Mouse (Mus musculus): ENCODE measurements around the gene Sema5b. TPM values are rescaled to one million over a fixed set of nuclear protein-coding genes. Genes with fewer than 3 reads are reported as not detected.

Sema5b gene
- polyA plus RNA-seq, 1 experiment from 2014 or later: 3.4 TPM

DNA sequence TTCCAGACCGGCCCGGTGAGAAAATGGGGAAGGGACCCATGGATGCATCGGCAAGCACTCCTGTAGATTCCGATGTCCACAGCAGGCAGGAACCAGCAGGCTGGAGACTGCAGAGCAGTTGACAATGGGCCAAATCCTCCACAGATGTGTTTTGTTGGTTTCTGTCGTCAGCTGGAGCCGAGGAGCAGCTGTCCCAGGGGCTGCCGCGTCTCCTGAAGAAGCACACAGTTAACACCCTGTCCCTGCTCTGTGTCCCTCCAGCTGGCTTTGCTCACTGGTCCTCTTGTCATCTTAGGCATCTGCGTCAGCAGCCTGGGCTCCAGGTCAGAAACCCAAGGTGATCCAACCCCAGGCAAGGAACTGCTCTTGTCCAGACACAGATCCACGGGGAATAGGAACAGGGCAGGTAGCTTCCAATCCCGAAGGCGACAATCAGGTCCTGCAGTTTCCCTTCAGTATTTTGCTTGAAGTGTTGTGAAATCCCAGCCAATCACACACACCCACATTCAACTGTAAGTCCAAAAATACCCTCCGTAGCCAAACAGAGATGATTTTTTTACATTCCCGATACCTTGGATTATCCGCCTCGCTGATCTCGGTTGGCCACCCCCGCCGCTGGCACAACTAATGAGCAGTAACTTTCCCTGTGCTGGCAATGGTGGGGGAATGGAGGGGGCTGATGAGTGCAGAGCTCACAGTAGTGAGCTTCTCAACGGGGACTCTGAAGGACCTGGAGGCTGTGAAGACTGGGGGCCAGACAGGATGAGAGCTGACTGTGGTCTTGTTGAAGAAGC lies 63.0 kb downstream of the Sema5b start:
- no peak for DNase-seq (ENCODE audit: low spot score)
- Histone ChIP-seq H3K4me1 (peaks cover 7% of the 10 kb centered on the region; the same call in 1 of the 2 replicates), H3K9me3 (replicated peaks) (no peaks in the 10 kb centered on the region), H3K27me3 (ENCODE audit: low read depth, poor library complexity, severe bottlenecking) (peaks cover 11% of the 10 kb centered on the region; the same call in 1 of the 2 replicates), H3K27ac (no peak overlapping the region), H3K36me3 (no peaks in the 10 kb centered on the region), H3K4me3 (no peak overlapping the region)
- 79% methylated on average over 20 of the region's 20 CpGs for WGBS

DNA sequence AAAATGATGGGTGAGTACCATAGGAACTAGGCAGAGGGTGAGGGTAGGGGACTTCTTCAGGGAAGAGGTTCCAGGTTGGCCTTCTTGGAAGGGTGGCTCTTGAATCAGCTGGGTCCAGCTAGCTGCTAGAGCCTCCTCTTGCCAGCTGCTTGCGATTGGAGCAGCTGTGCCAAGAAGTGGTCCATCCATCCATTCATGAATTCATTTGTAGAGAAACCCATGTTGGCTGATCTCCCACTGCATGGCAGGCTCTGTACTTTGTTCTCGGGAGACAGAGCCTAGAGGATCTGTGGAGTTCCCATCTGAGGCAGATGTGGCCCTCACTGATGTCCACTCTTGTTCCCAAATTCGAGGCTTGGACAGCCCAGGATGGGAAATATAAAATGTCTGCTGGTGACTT lies 66.3 kb downstream of the Sema5b start:
- Histone ChIP-seq H3K9me3 (replicated peaks) (no peaks in the 10 kb centered on the region), H3K27ac (no peak overlapping the region), H3K36me3 (no peaks in the 10 kb centered on the region), H3K4me3 (no peak overlapping the region), H3K4me1 (no peaks in the 10 kb centered on the region), H3K27me3 (ENCODE audit: low read depth, poor library complexity, severe bottlenecking) (no peaks in the 10 kb centered on the region; the same call in 1 of the 2 replicates)
- no peak for DNase-seq (ENCODE audit: low spot score)
- WGBS: 90% methylated on average over 3 of the region's 3 CpGs

- Histone ChIP-seq H3K4me1 (no peaks in the 10 kb centered on the region), H3K27ac (no peak overlapping the region), H3K9me3 (replicated peaks) (no peaks in the 10 kb centered on the region), H3K36me3 (no peaks in the 10 kb centered on the region), H3K4me3 (no peak overlapping the region), H3K27me3 (ENCODE audit: low read depth, poor library complexity, severe bottlenecking) (no peaks in the 10 kb centered on the region; the same call in 1 of the 2 replicates)
- WGBS: 26% methylated on average over 3 of the region's 3 CpGs
- DNase-seq (ENCODE audit: low spot score): no peak
Measured at GRCm38 (mm10) chr16:35608244-35608643, 67.3 kb downstream of the Sema5b start.

DNA sequence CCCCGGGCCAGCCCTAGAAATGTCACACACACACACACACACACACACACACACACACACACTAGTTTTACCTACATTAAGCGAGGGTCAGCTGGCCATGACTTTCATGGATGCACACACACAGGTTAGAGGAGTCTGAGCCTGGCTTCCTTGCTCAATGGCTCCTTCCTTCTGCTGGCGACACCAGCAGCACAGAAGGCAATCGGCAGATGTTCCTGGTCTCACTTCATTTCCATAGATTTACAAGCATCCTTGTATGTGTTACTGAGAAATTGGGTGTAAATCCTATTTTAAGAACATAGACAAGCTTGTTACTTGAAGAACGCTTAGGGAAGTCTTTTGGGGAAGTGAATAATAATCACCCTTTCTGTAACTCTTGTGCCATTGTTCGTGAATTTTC lies 68.6 kb downstream of the Sema5b start:
- Histone ChIP-seq H3K36me3 (no peaks in the 10 kb centered on the region), H3K27ac (no peak overlapping the region), H3K4me1 (peaks cover 11% of the 10 kb centered on the region), H3K27me3 (ENCODE audit: low read depth, poor library complexity, severe bottlenecking) (no peaks in the 10 kb centered on the region; the same call in 1 of the 2 replicates), H3K4me3 (no peak overlapping the region), H3K9me3 (replicated peaks) (no peaks in the 10 kb centered on the region)
- WGBS: 86% methylated on average over 6 of the region's 6 CpGs
- DNase-seq (ENCODE audit: low spot score): no peak

- Histone ChIP-seq H3K9me3 (replicated peaks) (no peaks in the 10 kb centered on the region), H3K4me1 (peaks cover 14% of the 10 kb centered on the region), H3K36me3 (no peaks in the 10 kb centered on the region), H3K4me3 (no peak overlapping the region), H3K27ac (peak overlapping the region; percentile 42), H3K27me3 (ENCODE audit: low read depth, poor library complexity, severe bottlenecking) (no peaks in the 10 kb centered on the region; the same call in 1 of the 2 replicates)
- 65% methylated on average over 17 of the region's 17 CpGs for WGBS
- DNase-seq (ENCODE audit: low spot score): no peak
Measured at GRCm38 (mm10) chr16:35613851-35614804, 73.2 kb downstream of the Sema5b start.

GRCm38 (mm10) chr16:35617732-35618131 lies 76.8 kb downstream of the Sema5b start:
- H3K36me3 ChIP-seq: no peaks in the 10 kb centered on the region
- no peaks in the 10 kb centered on the region for H3K9me3 ChIP-seq (replicated peaks)
- no peaks in the 10 kb centered on the region for H3K27me3 ChIP-seq (ENCODE audit: low read depth, poor library complexity, severe bottlenecking)
- 87% methylated on average over 4 of the region's 4 CpGs for WGBS
- DNase-seq (ENCODE audit: low spot score): no peak
- H3K4me1 ChIP-seq: peaks cover 14% of the 10 kb centered on the region
- no peak overlapping the region for H3K4me3 ChIP-seq
- no peak overlapping the region for H3K27ac ChIP-seq

GRCm38 (mm10) chr16:35623026-35623425 lies 82.1 kb downstream of the Sema5b start:
- no peak overlapping the region for H3K27ac ChIP-seq
- H3K4me1 ChIP-seq: peaks cover 20% of the 10 kb centered on the region
- 92% methylated on average over 2 of the region's 2 CpGs for WGBS
- no peak overlapping the region for H3K4me3 ChIP-seq
- H3K9me3 ChIP-seq (replicated peaks): no peaks in the 10 kb centered on the region
- H3K27me3 ChIP-seq (ENCODE audit: low read depth, poor library complexity, severe bottlenecking): 0 out of 2 replicates have a peak, but pooled peaks cover 5% of the 10 kb centered on the region
- no peak for DNase-seq (ENCODE audit: low spot score)
- H3K36me3 ChIP-seq: no peaks in the 10 kb centered on the region

DNA sequence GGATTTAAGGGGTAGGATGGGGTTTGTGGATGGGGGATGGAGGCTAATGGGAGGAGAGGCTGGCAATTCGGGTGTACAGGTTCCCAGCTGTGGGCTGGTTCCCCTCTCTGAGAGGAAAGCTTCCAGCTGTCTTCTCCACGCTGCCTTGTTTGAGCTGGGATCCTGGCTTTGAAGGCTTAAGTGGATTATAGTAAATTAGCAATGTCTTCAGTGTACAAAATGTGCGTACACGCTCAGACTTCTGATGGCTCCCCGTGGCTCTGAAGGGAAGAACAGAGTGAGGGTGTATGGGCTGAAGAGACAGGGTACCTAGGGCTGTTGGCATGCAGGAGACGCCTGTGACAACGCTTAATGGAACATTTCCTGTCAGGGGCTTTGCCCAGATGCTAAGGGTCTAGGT lies 83.0 kb downstream of the Sema5b start:
- Histone ChIP-seq H3K36me3 (no peaks in the 10 kb centered on the region), H3K4me1 (peaks cover 27% of the 10 kb centered on the region), H3K4me3 (no peak overlapping the region), H3K9me3 (replicated peaks) (no peaks in the 10 kb centered on the region), H3K27me3 (ENCODE audit: low read depth, poor library complexity, severe bottlenecking) (0 out of 2 replicates have a peak, but pooled peaks cover 5% of the 10 kb centered on the region), H3K27ac (no peak overlapping the region)
- no peak for DNase-seq (ENCODE audit: low spot score)
- 76% methylated on average over 7 of the region's 7 CpGs for WGBS

- WGBS: 73% methylated on average over 6 of the region's 6 CpGs
- Histone ChIP-seq H3K27me3 (ENCODE audit: low read depth, poor library complexity, severe bottlenecking) (0 out of 2 replicates have a peak, but pooled peaks cover 5% of the 10 kb centered on the region), H3K27ac (no peak overlapping the region), H3K9me3 (replicated peaks) (no peaks in the 10 kb centered on the region), H3K36me3 (no peaks in the 10 kb centered on the region), H3K4me1 (peaks cover 27% of the 10 kb centered on the region), H3K4me3 (no peak overlapping the region)
- no peak for DNase-seq (ENCODE audit: low spot score)
Measured at GRCm38 (mm10) chr16:35624877-35625276, 83.9 kb downstream of the Sema5b start.

DNA sequence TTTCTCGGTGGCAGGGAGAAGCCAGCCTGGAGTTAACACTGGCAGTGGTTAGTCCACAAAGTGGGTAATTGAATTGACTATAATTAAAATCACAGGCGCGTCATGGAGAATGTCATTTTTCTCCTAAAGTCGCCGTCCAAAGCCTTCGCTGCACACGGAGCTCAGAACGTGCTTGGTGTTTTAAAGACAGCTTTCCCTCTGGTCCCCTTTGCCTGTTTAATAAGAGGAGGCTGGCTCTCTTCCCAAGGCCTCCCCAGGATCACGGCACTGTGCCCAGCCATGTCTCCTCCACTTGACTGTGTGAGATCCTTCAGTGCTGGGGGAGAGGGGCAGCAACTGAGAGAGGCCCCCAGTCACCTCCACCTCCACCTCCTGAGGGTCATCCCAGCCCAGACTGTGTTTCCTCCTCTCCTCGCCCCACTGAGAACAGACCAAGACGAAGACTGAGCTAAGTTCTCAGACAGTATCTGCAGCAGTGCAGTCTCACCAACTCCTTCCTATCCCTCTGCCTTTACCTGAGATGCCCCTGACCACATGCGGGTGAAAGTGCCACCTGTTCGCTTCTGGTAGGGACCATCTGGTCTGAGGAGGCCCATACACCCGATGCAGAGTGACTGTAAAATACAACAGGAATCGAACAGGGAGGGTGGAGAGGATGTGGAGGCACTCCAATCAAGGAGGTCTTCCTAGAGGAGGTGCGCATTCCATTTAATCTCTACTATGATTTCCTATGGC lies 84.5 kb downstream of the Sema5b start:
- Histone ChIP-seq H3K36me3 (no peaks in the 10 kb centered on the region), H3K4me1 (peaks cover 28% of the 10 kb centered on the region), H3K9me3 (replicated peaks) (no peaks in the 10 kb centered on the region), H3K27me3 (ENCODE audit: low read depth, poor library complexity, severe bottlenecking) (0 out of 2 replicates have a peak, but pooled peaks cover 5% of the 10 kb centered on the region), H3K27ac (no peak overlapping the region), H3K4me3 (no peak overlapping the region)
- WGBS: 83% methylated on average over 16 of the region's 16 CpGs
- no peak for DNase-seq (ENCODE audit: low spot score)

- H3K4me1 ChIP-seq: peaks cover 34% of the 10 kb centered on the region
- peak overlapping the region; percentile 17; the same call in 1 of the 2 replicates for H3K27ac ChIP-seq
- 35% methylated on average over 10 of the region's 10 CpGs for WGBS
- no peak overlapping the region for H3K4me3 ChIP-seq
- H3K36me3 ChIP-seq: no peaks in the 10 kb centered on the region
- no peaks in the 10 kb centered on the region for H3K9me3 ChIP-seq (replicated peaks)
- H3K27me3 ChIP-seq (ENCODE audit: low read depth, poor library complexity, severe bottlenecking): 0 out of 2 replicates have a peak, but pooled peaks cover 5% of the 10 kb centered on the region
- peak; percentile 92 for DNase-seq (ENCODE audit: low spot score)
Measured at GRCm38 (mm10) chr16:35627992-35628607, 87.2 kb downstream of the Sema5b start.
